ENCODE assay signal across 22 mouse cellular contexts in genomic region chr17:79457636-79458035, GRCm38 (mm10).
DNase-seq lines count a peak whose midpoint lies in the region; ATAC-seq and TF ChIP-seq lines count a peak whose summit lies in the region.
"Had no signal": no experiment of that assay in that cellular context is flagged by ENCODE, and none has a peak within 500 bp of the region (broad histone marks: within the 10 kb centered on the region; RNA-seq: fewer than 3 reads in every experiment).

No protein-coding gene starts in this region.

- H3K27me3 ChIP-seq in hindbrain, embryonic 10.5 days (ENCODE audit: insufficient read depth, poor library complexity, severe bottlenecking), result no peaks in the 10 kb centered on the region
- no peaks in the 10 kb centered on the region for H3K27me3 ChIP-seq in hindbrain, embryonic 12.5 days
- no peaks in the 10 kb centered on the region for H3K27me3 ChIP-seq in kidney, embryonic 14.5 days (ENCODE audit: control insufficient read depth, insufficient read depth, low read length)
- H3K27me3 ChIP-seq: embryonic facial prominence, embryonic 13.5 days; forebrain, embryonic 15.5 days; heart, embryonic 13.5 days; limb, embryonic 15.5 days had no signal

- H3K27ac ChIP-seq in hindbrain, embryonic 10.5 days, result no peak overlapping the region
- no peak overlapping the region for H3K27ac ChIP-seq in hindbrain, embryonic 12.5 days
- no peak overlapping the region for H3K27ac ChIP-seq in kidney, embryonic 14.5 days (ENCODE audit: low read depth, low read length)
- no peak overlapping the region for H3K27ac ChIP-seq in gastrocnemius, adult 2 months
- H3K27ac ChIP-seq: embryonic facial prominence, embryonic 13.5 days; forebrain, embryonic 15.5 days; heart, embryonic 13.5 days; limb, embryonic 15.5 days had no signal

- H3K4me2 ChIP-seq in hindbrain, embryonic 12.5 days (replicated peaks), result no peak overlapping the region
- no peak overlapping the region for H3K4me2 ChIP-seq in kidney, embryonic 14.5 days (replicated peaks; ENCODE audit: low read depth, low read length)
- H3K4me2 ChIP-seq: embryonic facial prominence, embryonic 13.5 days; forebrain, embryonic 15.5 days; heart, embryonic 13.5 days; limb, embryonic 15.5 days had no signal

- H3K4me3 ChIP-seq in hindbrain, embryonic 10.5 days, result no peak overlapping the region
- H3K4me3 ChIP-seq in hindbrain, embryonic 12.5 days, result no peak overlapping the region
- no peak overlapping the region for H3K4me3 ChIP-seq in kidney, embryonic 14.5 days (ENCODE audit: low read length)
- no peak overlapping the region for H3K4me3 ChIP-seq in gastrocnemius, adult 2 months
- H3K4me3 ChIP-seq: embryonic facial prominence, embryonic 13.5 days; forebrain, embryonic 15.5 days; heart, embryonic 13.5 days; limb, embryonic 15.5 days; myocyte had no signal

- no peaks in the 10 kb centered on the region for H3K9me3 ChIP-seq in hindbrain, embryonic 10.5 days
- no peaks in the 10 kb centered on the region for H3K9me3 ChIP-seq in hindbrain, embryonic 12.5 days (replicated peaks)
- H3K9me3 ChIP-seq in kidney, embryonic 14.5 days (ENCODE audit: control insufficient read depth, low read length), result no peaks in the 10 kb centered on the region
- H3K9me3 ChIP-seq: embryonic facial prominence, embryonic 13.5 days; forebrain, embryonic 15.5 days; heart, embryonic 13.5 days; limb, embryonic 15.5 days had no signal

- WGBS in hindbrain, embryonic 10.5 days, result 29% methylated on average over 5 of the region's 5 CpGs
- 52% methylated on average over 5 of the region's 5 CpGs for WGBS in hindbrain, embryonic 12.5 days
- 10% methylated on average over 5 of the region's 5 CpGs for WGBS in kidney, embryonic 14.5 days

- peaks cover 26% of the 10 kb centered on the region for H3K4me1 ChIP-seq in hindbrain, embryonic 10.5 days (replicated peaks)
- H3K4me1 ChIP-seq in hindbrain, embryonic 12.5 days, result peaks cover 8% of the 10 kb centered on the region
- peaks cover 5% of the 10 kb centered on the region; the same call in 1 of the 2 replicates for H3K4me1 ChIP-seq in kidney, embryonic 14.5 days (ENCODE audit: control insufficient read depth, insufficient read depth, low read length)

- no peak for TF ChIP-seq CTCF in gastrocnemius, adult 2 months (IDR thresholded peaks at IDR 0.05)

- no peaks in the 10 kb centered on the region for H3K36me3 ChIP-seq in hindbrain, embryonic 10.5 days
- H3K36me3 ChIP-seq in hindbrain, embryonic 12.5 days, result no peaks in the 10 kb centered on the region
- H3K36me3 ChIP-seq in kidney, embryonic 14.5 days (ENCODE audit: control insufficient read depth, insufficient read depth, low read length), result no peaks in the 10 kb centered on the region
- H3K36me3 ChIP-seq: embryonic facial prominence, embryonic 13.5 days; forebrain, embryonic 15.5 days; G1E; heart, embryonic 13.5 days; limb, embryonic 15.5 days had no signal

- H3K9ac ChIP-seq in hindbrain, embryonic 12.5 days, result no peak overlapping the region
- H3K9ac ChIP-seq in kidney, embryonic 14.5 days (ENCODE audit: low read depth, low read length), result no peak overlapping the region
- H3K9ac ChIP-seq: embryonic facial prominence, embryonic 13.5 days; forebrain, embryonic 15.5 days; heart, embryonic 13.5 days; limb, embryonic 15.5 days had no signal

- intact Hi-C loops in gastrocnemius, adult 2 months (cut with DNase I), result no loop called here

- DNase-seq in hindbrain, embryonic 10.5 days (ENCODE audit: low spot score), result peak; percentile 34
- DNase-seq in embryo, embryonic 11 days, result peak; percentile 52
- peak; percentile 30 to 46 for DNase-seq in kidney, postnatal 4 days
- no peak for DNase-seq in gastrocnemius, adult 2 months
- DNase-seq: adrenal gland, postnatal 25 days; cerebellum, adult 18-20 months; cerebellum, postnatal 36 days; heart, postnatal 36 days; midbrain, embryonic 14.5 days; thymus, postnatal 14 days had no signal

- no peak for ATAC-seq in hindbrain, embryonic 12.5 days (ENCODE audit: low FRiP score)
- peak; percentile 65; the same call in 1 of the 2 replicates for ATAC-seq in kidney, embryonic 14.5 days (ENCODE audit: low FRiP score, low TSS enrichment)
- no peak for ATAC-seq in inflammation-experienced regulatory T-cells, adult 6 months
- ATAC-seq in erythroblast, adult 5-6 weeks (replicated peaks; ENCODE audit: low FRiP score, poor library complexity, severe bottlenecking), result no peak
- ATAC-seq: forebrain, embryonic 15.5 days; hindbrain, embryonic 16.5 days; lung, postnatal 0 days had no signal
